Mouse (Mus musculus): ENCODE measurements around the gene Spout1. TPM values are rescaled to one million over a fixed set of nuclear protein-coding genes. Genes with fewer than 3 reads are reported as not detected.
"Not testable (repeated sequence)": the region's sequence is repeated elsewhere in the genome, so short reads cannot be mapped to it uniquely, and the experiment has no call there.

Gene Spout1
- polyA plus RNA-seq, 1 experiment from 2014 or later: 87.2 TPM

DNA sequence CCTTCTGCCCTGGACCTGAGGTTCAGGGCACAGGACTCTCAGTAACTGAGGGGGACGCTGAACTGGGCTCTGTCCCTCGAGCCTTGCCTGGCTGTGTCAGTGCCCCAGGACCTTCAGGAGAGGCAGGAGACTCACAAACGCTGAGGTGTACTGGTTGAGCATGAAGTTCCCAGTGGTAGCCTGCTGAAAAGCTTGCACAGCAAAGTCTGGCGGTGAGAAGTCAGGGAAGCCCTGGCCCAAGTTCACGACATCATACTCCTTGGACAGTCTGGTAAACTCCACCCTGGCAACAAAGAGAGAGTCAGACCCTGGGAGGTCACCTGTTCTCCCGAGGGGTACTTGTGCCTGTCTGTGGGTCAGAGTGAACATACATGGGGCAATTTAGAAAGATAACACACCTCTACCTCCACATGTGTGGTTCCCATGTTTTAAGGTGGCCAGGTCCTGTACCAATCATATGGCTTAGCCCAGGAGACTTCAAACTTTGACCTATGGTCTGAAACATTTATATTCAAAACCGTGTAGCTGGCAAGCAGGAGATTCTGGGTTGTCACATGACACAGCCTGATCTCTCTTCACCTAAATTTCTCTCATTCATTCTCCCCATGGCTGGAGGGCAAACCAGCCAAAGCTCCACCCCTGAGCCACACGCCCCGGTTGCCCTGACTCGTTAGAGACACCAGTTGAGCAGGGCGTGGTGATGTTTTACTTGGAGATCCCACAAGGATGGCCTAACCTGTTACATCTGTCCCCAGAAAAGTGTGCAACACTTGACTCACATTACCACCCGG lies 13.7 kb upstream of the Spout1 start:
- ATAC-seq (replicated peaks; ENCODE audit: low FRiP score) (no peak), DNase-seq (ENCODE audit: low spot score) (no peak)
- Histone ChIP-seq H3K4me3 (ENCODE audit: low read depth, low read length) (no peak overlapping the region), H3K27ac (ENCODE audit: low read depth, low read length) (no peak overlapping the region), H3K36me3 (ENCODE audit: control insufficient read depth, insufficient read depth, low read length) (peaks cover 4% of the 10 kb centered on the region; the same call in 1 of the 2 replicates), H3K9ac (ENCODE audit: low read depth, low read length) (no peak overlapping the region), H3K9me3 (ENCODE audit: control insufficient read depth, low read length) (no peaks in the 10 kb centered on the region), H3K4me1 (replicated peaks; ENCODE audit: control insufficient read depth, insufficient read depth, low read length) (no peaks in the 10 kb centered on the region), H3K4me2 (no peak overlapping the region), H3K27me3 (replicated peaks; ENCODE audit: control insufficient read depth, insufficient read depth, low read length) (no peaks in the 10 kb centered on the region)
- 84% methylated on average over 12 of the region's 12 CpGs for WGBS

DNA sequence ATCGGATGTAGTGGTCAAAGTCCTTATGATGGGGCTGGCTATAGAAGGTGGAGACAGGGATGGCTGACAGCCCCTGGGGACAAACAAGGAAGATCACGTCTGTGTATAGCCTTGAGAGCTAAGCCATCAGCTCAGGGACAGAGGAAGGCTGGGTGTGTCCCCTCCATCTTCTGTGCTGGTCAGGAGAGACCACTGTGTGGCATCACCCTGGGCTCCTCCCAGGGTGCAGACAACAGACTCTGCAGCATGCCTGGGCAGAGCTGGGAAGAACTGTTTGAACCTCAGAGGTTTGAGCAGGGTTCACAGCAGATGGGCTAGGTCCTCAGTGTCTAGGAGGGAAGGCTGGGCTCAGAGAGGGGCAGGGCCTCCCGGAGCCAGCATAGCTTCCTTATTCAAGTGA lies 7.4 kb upstream of the Spout1 start:
- Histone ChIP-seq H3K4me2 (peak overlapping the region; percentile 2), H3K36me3 (ENCODE audit: control insufficient read depth, insufficient read depth, low read length) (no peaks in the 10 kb centered on the region; the same call in 1 of the 2 replicates), H3K27me3 (replicated peaks; ENCODE audit: control insufficient read depth, insufficient read depth, low read length) (no peaks in the 10 kb centered on the region), H3K9ac (ENCODE audit: low read depth, low read length) (peak overlapping the region; percentile 17; the same call in 1 of the 2 replicates), H3K4me1 (replicated peaks; ENCODE audit: control insufficient read depth, insufficient read depth, low read length) (peaks cover 16% of the 10 kb centered on the region), H3K27ac (ENCODE audit: low read depth, low read length) (peak overlapping the region; percentile 79), H3K9me3 (ENCODE audit: control insufficient read depth, low read length) (no peaks in the 10 kb centered on the region; the same call in 1 of the 2 replicates), H3K4me3 (ENCODE audit: low read depth, low read length) (no peak overlapping the region)
- ATAC-seq (replicated peaks; ENCODE audit: low FRiP score) (peak; percentile 51), DNase-seq (ENCODE audit: low spot score) (no peak)
- 61% methylated on average over 3 of the region's 3 CpGs for WGBS

DNA sequence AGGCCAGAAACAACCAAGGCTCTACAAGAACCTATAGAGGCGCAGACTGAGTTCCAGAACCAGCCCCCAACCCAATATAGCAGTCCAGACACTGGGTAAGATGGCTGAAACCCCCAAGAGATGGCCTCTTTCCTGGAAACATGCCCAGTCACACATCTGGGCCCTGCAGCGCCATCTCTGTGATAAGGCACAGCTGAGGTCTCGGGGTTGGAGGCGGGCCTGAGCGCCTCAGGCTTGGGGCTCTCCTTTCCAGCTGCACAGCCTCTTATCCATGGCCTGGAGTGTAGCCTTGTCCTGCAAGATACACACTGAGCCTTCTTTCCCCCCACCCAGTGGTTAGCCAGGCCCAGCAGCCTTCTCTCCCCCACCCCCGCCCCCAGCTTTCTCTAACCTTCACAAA lies 7.0 kb upstream of the Spout1 start:
- peak overlapping the region; percentile 79 for H3K27ac ChIP-seq (ENCODE audit: low read depth, low read length)
- 55% methylated on average over 6 of the region's 6 CpGs for WGBS
- H3K4me2 ChIP-seq: peak overlapping the region; percentile 2
- DNase-seq (ENCODE audit: low spot score) (no peak), ATAC-seq (replicated peaks; ENCODE audit: low FRiP score) (peak; percentile 98)
- H3K36me3 ChIP-seq (ENCODE audit: control insufficient read depth, insufficient read depth, low read length): no peaks in the 10 kb centered on the region; the same call in 1 of the 2 replicates
- no peaks in the 10 kb centered on the region for H3K27me3 ChIP-seq (replicated peaks; ENCODE audit: control insufficient read depth, insufficient read depth, low read length)
- H3K4me1 ChIP-seq (replicated peaks; ENCODE audit: control insufficient read depth, insufficient read depth, low read length): peaks cover 16% of the 10 kb centered on the region
- H3K9me3 ChIP-seq (ENCODE audit: control insufficient read depth, low read length): no peaks in the 10 kb centered on the region; the same call in 1 of the 2 replicates
- no peak overlapping the region for H3K4me3 ChIP-seq (ENCODE audit: low read depth, low read length)
- no peak overlapping the region for H3K9ac ChIP-seq (ENCODE audit: low read depth, low read length)

DNA sequence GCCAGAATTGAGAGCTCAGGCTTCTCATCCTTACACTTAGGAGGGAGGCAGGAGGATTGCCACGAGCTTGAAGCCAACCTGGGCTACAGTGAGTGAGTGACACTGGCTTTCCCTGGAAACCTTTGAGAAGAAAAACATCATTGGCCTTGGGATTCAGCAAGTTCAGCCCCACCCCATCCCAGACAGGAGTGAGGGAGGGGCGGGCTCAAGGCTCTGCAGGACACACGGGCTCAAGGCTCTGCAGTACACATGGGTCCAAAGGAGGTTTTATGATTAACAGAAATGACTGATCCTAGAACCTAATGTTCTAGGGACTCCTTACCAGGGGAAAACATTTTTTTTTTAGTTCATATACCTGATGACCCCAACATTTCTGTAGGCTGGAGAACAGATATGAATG lies 5.5 kb upstream of the Spout1 start:
- Histone ChIP-seq H3K27me3 (replicated peaks; ENCODE audit: control insufficient read depth, insufficient read depth, low read length) (no peaks in the 10 kb centered on the region), H3K4me3 (ENCODE audit: low read depth, low read length) (no peak overlapping the region), H3K4me2 (no peak overlapping the region), H3K9me3 (ENCODE audit: control insufficient read depth, low read length) (no peaks in the 10 kb centered on the region; the same call in 1 of the 2 replicates), H3K9ac (ENCODE audit: low read depth, low read length) (no peak overlapping the region), H3K36me3 (ENCODE audit: control insufficient read depth, insufficient read depth, low read length) (no peaks in the 10 kb centered on the region; the same call in 1 of the 2 replicates), H3K27ac (ENCODE audit: low read depth, low read length) (no peak overlapping the region), H3K4me1 (replicated peaks; ENCODE audit: control insufficient read depth, insufficient read depth, low read length) (peaks cover 16% of the 10 kb centered on the region)
- 74% methylated on average over 3 of the region's 3 CpGs for WGBS
- DNase-seq (ENCODE audit: low spot score) (no peak), ATAC-seq (replicated peaks; ENCODE audit: low FRiP score) (no peak)

DNA sequence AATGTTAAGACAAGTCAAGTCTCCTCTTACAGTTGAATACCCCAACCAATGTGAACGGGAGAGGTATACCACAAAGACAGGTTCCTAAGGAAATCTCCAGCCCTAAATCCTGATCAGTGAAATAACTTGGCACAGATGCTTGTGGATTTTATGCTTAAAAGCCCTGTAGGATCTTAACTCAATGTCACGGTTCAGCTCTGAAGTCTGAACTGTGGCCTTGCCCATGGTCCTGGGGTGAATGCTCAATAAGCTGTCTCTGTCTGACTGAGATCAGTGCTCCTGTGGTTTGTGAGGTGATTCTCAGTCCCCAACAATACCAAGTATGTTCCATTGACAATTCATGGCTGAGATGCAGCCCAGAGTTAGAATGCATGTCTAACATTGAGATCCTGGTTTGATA lies 4.2 kb upstream of the Spout1 start:
- Histone ChIP-seq H3K4me1 (replicated peaks; ENCODE audit: control insufficient read depth, insufficient read depth, low read length) (peaks cover 19% of the 10 kb centered on the region), H3K36me3 (ENCODE audit: control insufficient read depth, insufficient read depth, low read length) (peaks cover under 1% of the 10 kb centered on the region), H3K4me3 (ENCODE audit: low read depth, low read length) (no peak overlapping the region), H3K9ac (ENCODE audit: low read depth, low read length) (no peak overlapping the region), H3K27me3 (replicated peaks; ENCODE audit: control insufficient read depth, insufficient read depth, low read length) (no peaks in the 10 kb centered on the region), H3K4me2 (no peak overlapping the region), H3K27ac (ENCODE audit: low read depth, low read length) (no peak overlapping the region), H3K9me3 (ENCODE audit: control insufficient read depth, low read length) (no peaks in the 10 kb centered on the region; the same call in 1 of the 2 replicates)
- 92% methylated on average over 2 of the region's 2 CpGs for WGBS
- DNase-seq (ENCODE audit: low spot score) (no peak), ATAC-seq (replicated peaks; ENCODE audit: low FRiP score) (no peak)

DNA sequence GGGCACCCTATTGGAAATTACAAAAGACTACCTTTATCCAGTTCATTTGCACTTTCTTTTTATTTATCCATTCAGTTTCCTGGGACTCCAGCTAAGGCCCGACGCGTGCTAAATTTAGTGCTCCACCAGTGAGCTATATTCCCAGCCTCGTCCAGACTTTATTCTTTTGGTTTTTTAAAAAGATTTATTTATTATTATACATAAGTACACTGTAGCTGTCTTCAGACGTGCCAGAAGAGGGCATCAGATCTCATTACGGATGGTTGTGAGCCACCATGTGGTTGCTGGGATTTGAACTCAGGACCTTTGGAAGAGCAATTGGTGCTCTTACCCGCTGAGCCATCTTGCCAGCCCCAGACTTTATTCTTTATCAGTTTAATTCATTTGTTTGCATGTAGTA lies 452 bp upstream of the Spout1 start:
- DNase-seq (ENCODE audit: low spot score); H3K4me1 ChIP-seq (replicated peaks; ENCODE audit: control insufficient read depth, insufficient read depth, low read length); H3K9me3 ChIP-seq (ENCODE audit: control insufficient read depth, low read length); H3K27ac ChIP-seq (ENCODE audit: low read depth, low read length); H3K27me3 ChIP-seq (replicated peaks; ENCODE audit: control insufficient read depth, insufficient read depth, low read length); H3K9ac ChIP-seq (ENCODE audit: low read depth, low read length): not testable (repeated sequence)
- peak; percentile 1; the same call in 1 of the 2 replicates for ATAC-seq (replicated peaks; ENCODE audit: low FRiP score)
- peak overlapping the region; percentile 87 for H3K4me3 ChIP-seq (ENCODE audit: low read depth, low read length)
- 56% methylated on average over 7 of the region's 7 CpGs for WGBS
- peaks cover 35% of the 10 kb centered on the region for H3K36me3 ChIP-seq (ENCODE audit: control insufficient read depth, insufficient read depth, low read length)
- H3K4me2 ChIP-seq: peak overlapping the region; percentile 89

DNA sequence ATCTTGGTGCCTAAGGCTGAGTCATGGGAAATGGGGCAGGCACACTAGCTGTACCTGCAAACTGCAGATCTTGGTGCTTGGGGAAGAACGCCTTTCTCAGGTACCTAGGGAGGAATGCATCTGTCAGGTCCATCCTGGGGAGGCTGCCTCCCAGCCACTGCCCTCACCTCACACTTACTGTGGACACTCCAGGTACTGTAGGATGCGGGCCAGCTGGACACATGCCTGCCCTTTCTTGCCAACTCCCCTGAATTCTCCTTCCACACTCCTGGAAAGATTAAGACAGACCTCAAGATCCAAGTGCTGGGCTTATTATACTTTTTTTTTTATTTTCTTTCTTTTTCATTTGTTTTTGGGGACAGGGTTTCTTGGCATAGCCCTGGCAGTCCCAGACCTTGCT lies 1.7 kb downstream of the Spout1 start:
- Histone ChIP-seq H3K27ac (ENCODE audit: low read depth, low read length) (no peak overlapping the region), H3K9ac (ENCODE audit: low read depth, low read length) (no peak overlapping the region), H3K36me3 (ENCODE audit: control insufficient read depth, insufficient read depth, low read length) (peaks cover 43% of the 10 kb centered on the region), H3K4me2 (peak overlapping the region; percentile 89), H3K4me3 (ENCODE audit: low read depth, low read length) (peak overlapping the region; percentile 87), H3K27me3 (replicated peaks; ENCODE audit: control insufficient read depth, insufficient read depth, low read length) (no peaks in the 10 kb centered on the region), H3K9me3 (ENCODE audit: control insufficient read depth, low read length) (no peaks in the 10 kb centered on the region), H3K4me1 (replicated peaks; ENCODE audit: control insufficient read depth, insufficient read depth, low read length) (peaks cover 20% of the 10 kb centered on the region)
- no peak for ATAC-seq (replicated peaks; ENCODE audit: low FRiP score)
- no peak for DNase-seq (ENCODE audit: low spot score)
- WGBS: 93% methylated on average over 2 of the region's 2 CpGs

DNA sequence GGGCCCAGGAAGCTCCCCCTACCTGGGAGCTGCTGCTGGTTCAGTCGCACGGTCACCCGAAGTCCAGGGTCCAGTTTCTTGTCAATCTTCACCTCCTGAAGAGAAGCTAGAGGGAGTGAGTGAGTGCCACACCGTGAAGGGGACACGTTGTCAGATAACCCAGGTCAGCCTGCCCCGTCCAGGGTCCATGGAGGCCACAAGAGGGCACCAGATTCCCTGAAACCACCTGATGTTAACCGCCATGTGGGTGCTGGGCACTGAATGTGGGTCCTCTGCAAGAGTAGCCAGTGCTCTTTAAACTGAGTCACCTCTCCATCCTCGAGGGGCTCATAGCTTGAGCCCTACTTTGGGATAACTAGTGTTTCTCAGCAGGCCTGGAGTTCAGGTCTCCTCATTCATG lies 2.4 kb downstream of the Spout1 start:
- H3K4me1 ChIP-seq (replicated peaks; ENCODE audit: control insufficient read depth, insufficient read depth, low read length): peaks cover 20% of the 10 kb centered on the region
- 78% methylated on average over 8 of the region's 8 CpGs for WGBS
- no peak for DNase-seq (ENCODE audit: low spot score)
- no peaks in the 10 kb centered on the region for H3K9me3 ChIP-seq (ENCODE audit: control insufficient read depth, low read length)
- ATAC-seq (replicated peaks; ENCODE audit: low FRiP score): no peak
- H3K27ac ChIP-seq (ENCODE audit: low read depth, low read length): no peak overlapping the region
- no peaks in the 10 kb centered on the region for H3K27me3 ChIP-seq (replicated peaks; ENCODE audit: control insufficient read depth, insufficient read depth, low read length)
- no peak overlapping the region for H3K4me2 ChIP-seq
- H3K4me3 ChIP-seq (ENCODE audit: low read depth, low read length): no peak overlapping the region
- H3K36me3 ChIP-seq (ENCODE audit: control insufficient read depth, insufficient read depth, low read length): peaks cover 43% of the 10 kb centered on the region
- no peak overlapping the region for H3K9ac ChIP-seq (ENCODE audit: low read depth, low read length)
